Mouse (Mus musculus) thymus, postnatal 14 days (tissue): Measurements from ENCODE around the gene Ccne1.

Experiments used
- DNase-seq: peaks from one replicate; pipeline ENCODE4 v3.0.0; 2021

The Ccne1 gene

DNA sequence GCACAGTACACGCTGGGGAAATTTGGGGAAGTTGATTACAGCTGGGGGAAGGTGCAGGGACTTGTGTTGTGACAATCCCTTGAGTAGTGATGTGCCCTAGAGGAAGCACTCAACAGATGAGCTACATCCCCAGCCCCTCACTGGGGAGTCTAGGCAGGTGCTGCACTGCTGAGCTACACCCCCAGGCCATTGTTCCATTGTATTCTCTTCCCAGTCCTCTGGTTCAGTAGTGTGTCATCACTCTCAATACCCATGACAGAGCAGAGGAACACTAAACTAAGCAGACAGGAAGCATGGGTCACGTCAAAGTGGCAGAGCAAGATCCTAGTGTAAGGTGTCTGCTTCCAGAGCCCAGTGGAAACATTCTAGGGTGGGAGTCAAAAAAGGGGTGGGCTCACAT is 14.2 kb downstream of the Ccne1 start:
- DNase-seq = no peak

DNA sequence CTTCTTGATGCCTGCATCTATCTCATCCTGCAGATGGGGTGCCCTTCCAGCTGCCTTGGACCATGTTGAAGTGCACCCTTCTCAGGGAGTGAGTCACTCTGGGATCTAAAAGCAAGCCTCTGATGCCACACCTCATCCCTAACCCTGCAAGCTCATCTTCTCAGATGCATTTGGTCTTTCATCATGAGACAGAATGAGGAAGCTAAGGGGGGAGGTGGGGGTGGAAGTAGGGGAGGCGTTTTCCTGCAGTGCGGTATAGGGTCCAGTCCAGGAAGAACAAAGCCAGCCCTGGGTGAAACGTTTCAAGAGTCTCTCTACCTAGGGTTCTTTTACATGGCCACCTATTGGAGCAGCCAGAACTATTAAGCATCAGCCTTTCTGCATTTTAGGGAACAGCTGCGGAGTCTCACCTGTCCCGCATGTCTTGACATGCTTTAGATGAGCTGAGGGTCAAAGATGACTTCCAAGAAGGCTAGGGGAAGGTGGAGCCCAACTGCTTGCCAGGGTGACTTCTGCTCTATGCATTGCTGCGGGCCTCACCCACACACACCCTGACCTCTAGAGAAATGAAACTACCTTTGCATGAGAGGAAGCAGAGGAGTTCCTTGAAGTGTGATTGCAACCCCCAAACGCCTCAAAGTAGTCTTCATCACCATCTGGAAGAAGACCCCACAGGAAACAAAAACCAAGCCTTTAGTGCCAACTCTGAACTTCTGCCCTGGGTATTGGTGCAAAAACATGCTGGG is 17.2 kb downstream of the Ccne1 start:
- peak; percentile 39 for DNase-seq

DNA sequence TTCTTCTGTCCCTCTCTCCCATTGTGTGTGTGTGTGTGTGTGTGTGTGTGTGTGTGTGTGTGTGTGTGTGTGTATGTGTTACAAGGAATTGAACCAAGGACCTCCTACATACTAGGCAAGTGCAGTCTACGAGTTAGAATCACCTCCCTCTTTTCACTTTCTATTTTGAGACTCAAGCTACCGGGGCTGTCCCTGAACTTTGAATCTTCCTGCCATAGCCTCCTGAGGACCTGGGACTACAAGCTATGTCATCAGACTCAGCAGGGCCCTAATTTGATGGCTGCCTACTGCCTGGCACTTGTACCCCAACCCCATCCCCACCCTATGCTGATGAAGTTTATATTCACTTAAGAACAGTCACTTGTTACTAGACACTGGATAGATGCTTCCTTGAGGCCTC is 18.9 kb downstream of the Ccne1 start:
- no peak for DNase-seq

DNA sequence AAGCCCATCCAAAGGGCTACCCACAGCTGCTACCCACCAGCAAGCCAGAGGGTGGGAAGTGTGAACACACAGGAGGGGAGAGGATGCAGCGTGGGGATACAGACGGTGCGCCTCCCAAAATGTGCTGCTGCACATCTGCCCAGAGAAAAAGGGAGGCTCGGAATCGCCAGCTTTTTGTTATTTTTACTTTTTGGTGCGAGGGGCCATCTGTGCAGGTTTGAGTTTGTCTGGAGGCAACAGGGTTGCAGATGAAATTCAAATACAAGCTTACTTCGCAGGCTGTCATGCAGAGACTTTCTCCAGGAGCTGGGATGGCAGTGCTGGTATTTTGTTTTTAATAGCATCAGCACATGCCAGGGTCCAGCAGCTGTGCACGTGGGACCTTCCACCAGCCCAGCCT is 19.5 kb downstream of the Ccne1 start:
- no peak for DNase-seq

DNA sequence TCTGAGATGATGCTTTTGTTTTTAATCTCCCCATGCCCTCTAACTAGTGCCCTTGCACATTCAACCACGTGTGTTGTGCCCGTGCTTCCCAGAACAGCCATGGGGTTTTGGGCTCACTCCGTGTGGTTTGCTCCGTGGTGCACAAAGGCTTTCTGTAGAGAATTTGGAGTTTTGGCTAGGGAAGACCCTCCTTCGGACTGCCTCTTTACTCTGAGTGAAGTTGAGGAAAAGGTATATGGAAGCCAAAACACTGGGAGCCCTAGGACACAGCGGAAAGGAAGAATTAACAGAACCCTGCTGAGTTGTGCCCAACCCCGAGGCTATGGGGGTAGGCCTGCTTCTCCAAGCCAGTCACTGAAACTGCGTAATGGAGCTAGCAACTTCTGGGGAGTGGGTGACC is 20.9 kb downstream of the Ccne1 start:
- DNase-seq = no peak

DNA sequence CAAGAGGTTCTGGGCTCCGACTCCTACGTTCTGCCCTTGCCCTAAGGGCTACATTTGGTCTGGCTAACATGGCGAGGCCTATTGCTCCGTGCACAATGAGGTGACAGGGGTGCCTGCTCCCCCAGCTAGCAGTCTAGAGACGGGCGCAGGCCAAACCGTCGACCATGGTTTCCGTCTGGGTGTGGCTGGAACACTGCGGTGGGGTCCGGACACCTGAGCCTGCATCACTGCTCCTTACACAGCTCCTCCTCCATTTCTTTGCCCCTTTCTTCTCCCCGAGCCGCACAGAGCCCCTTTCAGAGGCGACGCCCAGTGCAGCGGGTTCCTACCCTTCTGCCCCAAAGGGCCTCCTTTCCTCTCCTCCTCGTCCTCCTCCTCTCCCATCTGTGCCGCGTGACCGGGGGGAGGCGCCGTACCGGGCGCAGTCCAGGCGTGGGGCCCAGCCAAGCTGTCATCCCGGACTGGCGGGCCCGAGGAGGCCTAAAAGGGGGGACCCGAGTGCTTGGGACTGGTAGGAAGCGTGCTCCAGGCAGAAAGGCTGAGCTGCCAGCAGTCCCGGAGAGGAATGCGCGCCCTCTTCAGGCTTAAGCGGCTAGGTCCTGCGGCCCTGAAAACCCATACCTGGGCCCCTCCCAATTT is 21.6 kb downstream of the Ccne1 start:
- DNase-seq = peak; percentile 80

DNA sequence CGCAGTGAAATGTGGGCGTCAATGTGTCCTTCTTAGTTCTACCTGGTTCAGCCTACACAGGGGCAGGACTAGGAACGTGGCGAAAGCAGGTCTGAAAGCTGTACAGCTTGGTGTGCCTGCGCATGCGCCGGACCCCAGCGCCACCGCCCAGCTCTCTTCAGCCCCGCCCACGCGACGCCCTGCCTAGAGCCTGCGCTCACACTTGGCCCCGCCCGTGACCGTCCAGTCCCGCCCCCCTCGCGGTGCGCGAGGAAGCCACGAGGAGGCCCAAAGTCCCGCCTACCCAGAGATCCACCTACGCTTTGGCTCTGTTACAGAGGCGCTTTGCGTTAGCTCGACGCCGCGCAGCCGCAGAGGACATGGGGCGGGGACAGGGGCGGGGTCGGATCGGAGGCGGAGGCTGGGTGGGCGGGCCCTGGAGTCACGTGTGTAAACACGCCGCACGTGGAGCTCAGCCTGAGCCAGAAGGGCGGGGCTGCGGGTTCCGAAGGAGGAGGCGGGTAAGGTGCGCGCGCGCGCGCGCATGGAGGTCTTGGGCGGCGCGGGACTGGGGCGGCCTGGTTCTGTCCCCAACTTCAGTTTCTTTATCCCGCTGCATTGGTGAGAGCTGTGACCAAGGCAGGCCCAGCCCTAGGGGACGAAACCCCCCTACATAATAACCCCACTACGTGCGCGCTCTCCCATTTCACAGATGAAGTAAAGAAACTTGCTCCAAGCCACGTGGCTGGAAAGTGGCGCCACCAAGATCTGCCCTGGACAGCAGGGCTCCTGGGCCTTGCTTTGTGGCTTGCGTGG is 22.4 kb downstream of the Ccne1 start:
- peak; percentile 100 for DNase-seq

DNA sequence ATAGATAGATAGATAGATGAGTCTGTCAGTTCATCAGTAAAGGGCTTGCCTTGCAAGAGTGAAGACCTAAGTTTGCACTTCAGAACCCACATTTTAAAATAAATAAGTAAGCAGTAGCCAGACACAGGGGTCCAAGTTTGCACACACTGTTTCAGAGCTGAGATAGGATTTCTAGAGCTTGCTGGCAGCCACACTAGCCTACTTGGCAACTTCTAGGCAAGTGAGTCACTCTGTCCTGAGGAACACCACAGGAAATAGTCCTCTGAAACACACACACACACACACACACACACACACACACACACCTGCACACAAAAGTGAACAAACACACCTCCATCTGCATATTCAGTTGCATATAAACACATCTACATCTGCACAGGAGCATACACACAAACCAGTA is 24.4 kb downstream of the Ccne1 start:
- DNase-seq = no peak

DNA sequence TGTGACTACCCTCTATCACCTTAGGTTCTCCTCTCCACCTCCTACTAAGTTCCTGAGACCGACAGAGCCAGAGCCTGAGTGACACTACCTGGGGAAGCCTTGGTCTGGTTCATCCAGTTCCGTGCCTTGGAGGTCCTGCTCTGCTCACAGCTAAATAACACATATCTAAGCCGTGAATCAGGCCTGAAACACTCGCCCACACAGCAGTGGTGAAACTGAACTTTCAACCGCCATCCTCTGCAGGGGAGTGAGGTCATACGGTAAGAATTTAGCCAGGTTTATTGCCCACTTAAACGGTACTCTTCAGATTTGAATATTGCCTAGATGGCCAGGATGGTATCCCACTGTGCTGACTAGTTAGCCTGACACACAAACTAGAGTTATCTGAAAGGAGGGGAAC is 30.1 kb downstream of the Ccne1 start:
- no peak for DNase-seq

DNA sequence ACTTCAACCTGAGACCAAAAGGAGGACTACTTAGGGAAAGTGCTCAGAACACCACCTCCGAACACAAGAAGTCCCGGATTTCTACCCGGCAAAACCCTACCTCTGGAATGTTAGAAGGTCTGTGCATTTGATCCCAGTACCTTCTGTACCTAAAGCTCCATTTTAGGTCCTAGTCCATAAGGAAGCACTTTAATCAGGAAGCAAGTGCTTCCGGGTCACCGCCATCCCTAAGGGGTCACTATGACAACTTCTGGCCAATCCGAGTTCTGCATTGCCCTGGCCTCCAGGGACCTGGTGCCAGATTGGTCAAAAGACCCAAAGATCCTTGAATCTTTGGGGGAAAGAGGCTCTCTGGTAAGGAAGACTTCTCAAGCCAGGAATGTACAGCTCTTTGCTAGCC is 31.8 kb downstream of the Ccne1 start:
- DNase-seq = no peak

DNA sequence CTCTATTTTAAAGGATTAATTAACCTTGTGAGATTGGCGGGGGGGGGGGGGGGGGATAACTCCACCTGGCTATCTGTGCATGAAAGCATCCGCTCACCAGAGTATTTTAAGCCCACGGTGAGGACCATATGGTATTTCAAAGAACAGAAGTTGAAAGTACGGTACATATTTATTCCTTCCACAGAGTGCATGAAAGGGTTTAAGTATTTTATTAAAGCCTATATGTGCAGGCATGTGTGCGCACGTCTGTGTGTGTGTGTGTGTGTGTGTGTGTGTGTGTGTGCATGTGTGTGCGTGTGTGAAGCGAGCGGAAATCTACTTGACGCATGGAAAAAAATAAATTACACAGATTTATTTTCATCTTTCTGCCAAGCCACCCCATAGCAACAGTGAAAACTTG is 32.4 kb downstream of the Ccne1 start:
- DNase-seq = no peak

DNA sequence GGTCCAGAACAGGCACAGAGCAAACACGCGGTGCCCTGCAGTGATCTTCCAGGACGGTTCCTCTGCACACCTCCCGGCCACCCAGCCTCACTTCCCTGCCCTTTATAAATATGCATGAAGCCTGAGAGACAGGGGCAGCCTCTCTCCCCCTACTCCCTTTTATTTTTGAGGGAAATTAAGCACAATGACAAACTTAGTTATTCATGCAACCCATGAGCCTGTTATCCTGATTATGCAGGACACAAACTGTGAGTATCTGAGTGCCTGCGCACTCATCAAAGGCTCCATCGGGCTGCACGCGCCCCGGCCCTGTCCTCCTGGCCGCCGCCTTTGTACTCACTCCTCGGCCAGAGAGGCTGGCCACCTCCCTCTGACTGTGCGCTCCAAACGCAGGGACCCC is 32.8 kb downstream of the Ccne1 start:
- no peak for DNase-seq

DNA sequence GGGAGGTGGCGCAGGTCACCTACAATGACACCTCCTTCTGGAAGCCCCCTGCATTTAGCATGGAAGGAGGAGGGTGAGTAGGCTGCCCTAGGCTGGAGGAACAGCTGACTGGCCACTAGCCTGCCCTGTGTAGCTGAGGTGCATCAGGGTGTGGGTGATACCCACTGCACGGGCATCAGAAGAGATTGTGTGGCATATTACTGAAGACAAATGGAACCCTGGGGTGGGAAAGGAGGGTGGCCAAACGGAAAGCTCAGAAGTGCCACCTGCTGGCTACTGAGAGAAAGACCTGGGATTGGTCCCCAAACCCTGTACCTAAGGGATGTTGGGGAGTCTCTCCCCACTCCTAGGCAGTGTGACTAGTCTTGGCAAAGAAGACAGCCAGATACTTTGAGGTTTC is 33.6 kb downstream of the Ccne1 start:
- DNase-seq = peak; percentile 68

DNA sequence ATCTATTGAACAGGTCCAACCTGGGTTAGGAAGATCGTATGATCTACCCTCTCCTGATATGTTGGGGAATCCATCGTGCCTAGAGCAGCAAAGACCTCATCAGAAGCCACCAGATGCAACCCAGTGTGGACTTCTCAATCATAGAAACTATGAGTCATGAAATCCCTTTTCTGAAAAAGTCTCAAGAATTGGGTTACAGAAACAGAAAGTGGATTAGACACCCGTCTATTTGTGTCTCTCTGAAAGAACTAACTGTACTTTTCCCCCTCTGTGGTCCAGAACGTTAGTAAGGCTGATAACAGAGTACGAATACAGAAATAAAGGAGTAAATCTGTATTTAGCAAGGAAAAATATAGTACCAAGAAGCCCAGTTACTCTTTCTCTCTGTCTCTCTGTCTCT is 36.3 kb downstream of the Ccne1 start:
- DNase-seq = no peak

DNA sequence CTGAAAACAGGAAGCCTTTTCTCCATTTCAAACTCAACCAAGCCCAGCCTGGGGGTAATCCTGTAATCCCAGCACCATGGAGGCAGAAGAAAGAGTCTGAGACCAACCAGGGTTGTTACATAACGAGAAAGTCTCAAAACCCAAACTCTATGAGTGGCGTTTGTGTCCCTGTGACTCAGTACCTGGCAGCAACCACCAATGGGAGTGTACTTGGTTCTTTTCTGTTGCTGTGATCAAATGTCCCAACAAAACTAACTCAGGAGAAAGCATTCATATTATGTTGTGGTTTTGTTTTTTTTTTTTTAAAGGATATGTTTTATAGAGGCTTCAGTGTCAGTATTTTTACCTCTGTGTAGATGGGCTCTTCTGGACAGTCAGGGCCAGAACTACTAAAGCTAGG is 36.7 kb downstream of the Ccne1 start:
- DNase-seq = no peak

DNA sequence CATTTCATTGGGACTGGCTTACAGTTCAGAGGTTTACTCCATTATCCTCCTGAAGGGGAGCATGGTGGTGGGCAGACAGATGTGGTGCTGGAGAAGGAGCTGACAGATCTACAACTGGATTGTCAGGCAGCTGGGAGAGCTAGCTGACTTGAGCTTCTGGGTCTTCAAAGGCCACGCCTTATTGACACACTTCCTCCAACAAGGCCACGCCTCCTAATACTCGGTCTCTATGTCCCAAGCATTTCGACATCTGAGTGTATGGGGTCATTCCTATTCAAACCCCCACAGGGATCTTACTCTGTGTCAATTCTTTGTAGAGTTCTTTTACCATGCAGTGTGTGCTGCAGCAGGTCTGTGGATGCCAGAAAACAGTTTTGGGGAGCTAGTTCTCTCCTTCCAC is 42.9 kb downstream of the Ccne1 start:
- DNase-seq = no peak

DNA sequence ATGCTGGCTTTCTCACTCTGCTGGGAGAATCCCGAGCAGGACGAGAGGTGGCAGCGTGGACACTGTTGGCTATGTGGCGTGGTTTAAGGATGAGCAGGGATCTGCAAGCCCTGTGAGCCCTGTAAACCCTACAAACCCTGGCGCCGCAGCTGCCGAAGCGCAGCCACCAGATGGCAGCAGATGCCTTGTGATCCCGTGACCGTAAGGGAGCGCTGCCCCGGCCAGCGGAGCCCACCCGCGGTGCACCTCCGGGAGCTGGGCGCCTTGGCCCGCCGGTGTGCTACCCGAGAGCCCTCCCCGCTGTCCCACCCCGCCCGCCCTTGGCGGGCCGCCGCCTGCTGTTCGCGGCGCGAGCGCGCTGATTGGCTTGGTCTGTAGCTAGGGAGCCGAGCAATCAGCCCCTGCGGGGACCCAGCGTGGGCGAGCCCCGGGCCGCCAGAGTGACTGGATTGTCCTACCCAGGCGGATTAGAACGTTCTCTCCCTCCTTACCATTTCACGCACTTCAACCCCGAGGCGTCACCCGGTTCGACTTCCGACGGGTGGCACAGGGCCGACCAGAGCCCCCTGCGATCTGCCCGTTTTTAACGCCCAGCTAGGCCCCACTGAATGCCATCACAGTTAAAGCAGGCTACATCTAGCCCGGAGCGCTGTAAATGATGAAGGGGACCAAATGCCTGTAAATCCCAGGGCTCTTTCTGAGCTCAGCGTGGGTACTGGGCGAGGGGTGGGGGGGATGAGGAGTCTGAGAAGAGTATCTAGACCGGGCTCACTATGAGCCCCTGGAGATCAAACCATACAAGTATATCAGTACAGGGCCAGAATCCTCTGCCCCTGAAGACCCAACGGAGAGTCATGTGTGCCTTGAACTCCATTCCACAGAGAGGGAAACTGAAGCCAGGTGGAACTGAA is 46.0 kb downstream of the Ccne1 start:
- DNase-seq = peak; percentile 89

DNA sequence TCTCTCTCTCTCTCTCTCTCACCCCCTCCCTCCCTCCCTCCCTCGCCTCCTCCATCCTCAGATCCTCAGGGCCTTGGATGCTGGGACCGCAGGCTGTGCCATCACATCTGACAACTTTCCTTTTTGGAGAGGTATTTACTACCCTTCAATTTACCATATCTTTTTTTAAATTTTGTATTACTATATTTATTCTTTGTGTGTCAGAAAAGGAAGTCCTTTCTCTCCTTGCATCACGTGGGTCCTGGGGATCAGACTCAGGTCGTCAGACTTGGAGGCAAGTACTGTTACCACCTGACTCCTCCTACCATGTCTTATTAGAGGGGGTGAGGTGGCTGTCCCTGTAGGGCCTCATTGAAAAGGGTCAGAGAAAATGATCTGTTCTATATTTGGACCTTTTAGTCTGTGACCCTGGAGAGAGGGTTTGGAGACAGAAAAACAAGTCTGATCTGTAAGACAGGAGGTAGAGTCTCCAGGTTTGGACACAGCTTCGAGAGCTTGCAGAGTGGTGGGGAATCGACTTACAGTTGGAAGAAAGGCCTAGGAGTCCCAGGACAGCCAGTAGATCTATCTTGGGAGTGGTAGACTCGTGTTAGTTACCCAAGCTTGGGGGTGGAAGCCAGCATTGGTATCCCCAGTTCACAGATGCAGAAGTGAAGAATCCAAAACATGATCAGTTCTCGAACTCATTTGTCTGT is 47.6 kb downstream of the Ccne1 start:
- DNase-seq = no peak

DNA sequence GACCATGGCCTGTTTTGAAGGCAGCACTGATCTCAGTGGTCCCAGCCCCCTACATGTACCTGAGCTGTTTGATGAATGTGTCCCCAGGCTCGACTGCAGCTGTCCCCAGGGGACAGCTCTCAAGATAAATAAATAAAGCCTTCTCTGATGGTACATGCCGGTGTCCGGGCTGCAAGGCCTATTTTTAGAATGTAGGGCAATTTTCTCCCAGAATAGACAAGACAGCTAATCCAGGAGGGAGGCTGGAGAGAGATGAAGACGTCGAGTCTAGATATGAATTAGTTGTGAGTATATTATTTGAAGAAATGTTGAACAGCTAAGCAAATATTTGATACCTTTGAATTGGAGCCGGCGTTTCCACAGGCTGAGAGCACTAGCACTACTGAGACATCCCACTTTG is 48.2 kb downstream of the Ccne1 start:
- DNase-seq = no peak

DNA sequence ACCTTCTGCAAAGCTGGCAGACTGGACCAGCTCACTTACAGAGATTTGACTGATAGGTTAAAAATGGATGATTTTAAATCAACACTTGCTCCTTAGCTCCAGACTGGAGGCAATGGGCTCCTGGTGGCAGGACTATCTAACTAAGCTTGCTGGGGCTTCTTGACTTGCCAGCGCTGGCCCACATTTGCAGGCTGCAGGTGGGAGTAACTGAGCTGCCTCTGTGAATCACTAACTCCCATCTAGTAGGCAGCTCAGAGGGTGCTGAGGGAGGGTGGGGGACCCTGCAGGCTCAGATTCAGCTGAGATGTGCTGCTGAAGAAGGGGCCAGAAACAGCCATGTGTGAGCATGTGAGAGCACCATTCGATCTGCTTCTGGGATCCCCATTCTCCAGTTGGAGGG is 51.3 kb downstream of the Ccne1 start:
- no peak for DNase-seq

DNA sequence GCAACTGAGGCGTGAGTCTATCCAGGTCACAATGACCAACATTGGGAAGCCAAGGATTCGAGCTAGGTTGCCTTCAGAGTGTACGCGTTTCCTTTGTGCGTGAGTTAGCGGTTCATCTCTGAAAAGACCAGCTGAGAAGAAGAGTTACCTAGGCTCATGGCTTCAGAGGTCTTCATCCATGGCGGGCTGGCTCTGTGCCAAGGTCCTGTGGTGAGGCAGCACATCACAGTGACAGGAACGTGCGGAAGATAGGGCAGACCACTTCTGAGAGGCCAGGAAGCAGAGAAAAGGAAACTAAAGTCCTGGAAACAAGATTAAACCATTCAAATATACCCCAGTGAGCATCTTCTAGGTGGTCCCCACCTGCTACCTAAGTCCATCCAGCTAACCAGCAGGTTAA is 53.1 kb downstream of the Ccne1 start:
- DNase-seq = no peak
